Mouse (Mus musculus) stomach, embryonic 15.5 days (tissue): ENCODE measurements at regions not wholly inside any gene's neighbourhood (a gene's known extent, or its start where the extent isn't known, plus 50 kb on each side); places are given as distances from the start of the nearest gene placed in this dataset.
"Not testable (repeated sequence)": the region's sequence is repeated elsewhere in the genome, so short reads cannot be mapped to it uniquely, and the experiment has no call there.

ENCODE experiments used
- ATAC-seq: fragments of 200-750 bp; cut with Nextera tagmentation; 2 replicates; pipeline ENCODE4 v1.8.0; 2017; ENCODE audit warnings: low read depth, moderate number of reproducible peaks, moderate TSS enrichment; ENCODE audit not compliant: insufficient read depth, low FRiP score
- H3K27ac ChIP-seq: fragments of 300-500 bp; sonication (generic); 2 replicates; pipeline ENCODE4 v1.5.1; 2015; ENCODE audit warnings: mild to moderate bottlenecking, inconsistent platforms
- H3K27me3 ChIP-seq: fragments of 300-500 bp; sonication (generic); replicated peaks from 2 replicates; pipeline ENCODE4 v1.6.1; 2015; ENCODE audit warnings: inconsistent platforms
- H3K36me3 ChIP-seq: fragments of 300-500 bp; sonication (generic); 2 replicates; pipeline ENCODE4 v1.6.1; 2015; ENCODE audit warnings: inconsistent platforms
- H3K4me1 ChIP-seq: fragments of 300-500 bp; sonication (generic); 2 replicates; pipeline ENCODE4 v1.6.1; 2015; ENCODE audit warnings: inconsistent platforms
- H3K4me2 ChIP-seq: fragments of 300-500 bp; sonication (generic); 2 replicates; pipeline ENCODE4 v1.6.1; 2015; ENCODE audit warnings: mild to moderate bottlenecking, inconsistent platforms
- H3K4me3 ChIP-seq: fragments of 300-500 bp; sonication (generic); replicated peaks from 2 replicates; pipeline ENCODE4 v1.5.1; 2015; ENCODE audit warnings: inconsistent platforms
- H3K9ac ChIP-seq: fragments of 300-500 bp; sonication (generic); 2 replicates; pipeline ENCODE4 v1.6.1; 2015; ENCODE audit warnings: inconsistent platforms
- H3K9me3 ChIP-seq: fragments of 300-500 bp; sonication (generic); 2 replicates; pipeline ENCODE4 v1.6.1; 2016; ENCODE audit warnings: inconsistent platforms
- WGBS: fragments of 180-500 bp; shearing (Covaris S2); methylation state at CpG from one replicate; pipeline ENCODE4 v1.1.7; 2015; 5-methylcytosine and 5-hydroxymethylcytosine counted together

- Histone ChIP-seq H3K27ac (no peak overlapping the region), H3K4me3 (no peak overlapping the region), H3K4me2 (no peak overlapping the region), H3K4me1 (no peaks in the 10 kb centered on the region; the same call in 1 of the 2 replicates), H3K27me3 (no peaks in the 10 kb centered on the region), H3K36me3 (no peaks in the 10 kb centered on the region), H3K9me3 (no peaks in the 10 kb centered on the region), H3K9ac (no peak overlapping the region)
- ATAC-seq = peak; percentile 47; the same call in 1 of the 2 replicates
- WGBS = 29% methylated on average over 4 of the region's 4 CpGs
These were observed 184.6 kb upstream of the Gm21293 start for GRCm38 (mm10) chr10:103958183-103958582.

DNA sequence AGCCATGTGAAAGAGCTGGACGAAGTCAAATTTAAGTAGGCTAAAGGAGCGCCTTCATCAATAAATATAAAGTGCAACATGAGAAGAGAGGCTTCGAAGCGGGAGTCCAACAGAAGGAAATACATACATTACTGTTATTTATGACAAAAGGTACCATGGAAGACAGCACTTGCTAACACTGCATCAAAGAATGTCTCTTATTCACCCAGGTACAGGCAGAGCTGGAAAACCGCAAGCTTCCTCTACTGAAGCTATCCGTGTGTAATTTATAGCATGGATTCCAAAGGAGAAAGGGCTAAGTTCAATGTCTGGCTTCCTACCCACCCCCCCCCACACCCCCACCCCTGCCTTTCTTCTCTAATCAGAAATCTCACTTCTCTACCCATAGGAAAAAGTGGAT is 166.7 kb upstream of the Gm21293 start:
- H3K4me1 ChIP-seq = no peaks in the 10 kb centered on the region
- no peak overlapping the region for H3K27ac ChIP-seq
- no peak overlapping the region for H3K4me3 ChIP-seq
- no peak overlapping the region for H3K9ac ChIP-seq
- no peak overlapping the region for H3K4me2 ChIP-seq
- no peaks in the 10 kb centered on the region for H3K36me3 ChIP-seq
- no peaks in the 10 kb centered on the region for H3K9me3 ChIP-seq
- 76% methylated on average over 6 of the region's 6 CpGs for WGBS
- no peak for ATAC-seq
- no peaks in the 10 kb centered on the region for H3K27me3 ChIP-seq

GRCm38 (mm10) chr10:103984287-103984956 is 158.4 kb upstream of the Gm21293 start:
- ATAC-seq = no peak
- Histone ChIP-seq H3K4me1 (no peaks in the 10 kb centered on the region), H3K4me3 (no peak overlapping the region), H3K9me3 (no peaks in the 10 kb centered on the region), H3K9ac (no peak overlapping the region), H3K4me2 (no peak overlapping the region), H3K27ac (no peak overlapping the region), H3K36me3 (no peaks in the 10 kb centered on the region), H3K27me3 (no peaks in the 10 kb centered on the region)
- 61% methylated on average over 1 of the region's 1 CpGs for WGBS

GRCm38 (mm10) chr10:104019540-104019939 is 123.2 kb upstream of the Gm21293 start:
- Histone ChIP-seq H3K36me3 (no peaks in the 10 kb centered on the region), H3K9me3 (no peaks in the 10 kb centered on the region), H3K4me1 (no peaks in the 10 kb centered on the region), H3K4me3 (no peak overlapping the region), H3K4me2 (no peak overlapping the region), H3K9ac (no peak overlapping the region), H3K27ac (no peak overlapping the region), H3K27me3 (no peaks in the 10 kb centered on the region)
- no peak for ATAC-seq

GRCm38 (mm10) chr10:104021593-104021992 is 121.2 kb upstream of the Gm21293 start:
- ATAC-seq = no peak
- H3K27me3 ChIP-seq = no peaks in the 10 kb centered on the region
- H3K4me3 ChIP-seq = no peak overlapping the region

GRCm38 (mm10) chr10:104028162-104028561 is 114.6 kb upstream of the Gm21293 start:
- Histone ChIP-seq H3K4me2 (no peak overlapping the region), H3K4me1 (no peaks in the 10 kb centered on the region), H3K4me3 (no peak overlapping the region), H3K27me3 (no peaks in the 10 kb centered on the region), H3K9ac (no peak overlapping the region), H3K9me3 (no peaks in the 10 kb centered on the region), H3K27ac (no peak overlapping the region), H3K36me3 (no peaks in the 10 kb centered on the region)
- 32% methylated on average over 1 of the region's 1 CpGs for WGBS
- no peak for ATAC-seq

More at GRCm38 (mm10) chr10:104021593-104021992, 121.2 kb upstream of the Gm21293 start:
- H3K4me2 ChIP-seq = no peak overlapping the region
- no peak overlapping the region for H3K27ac ChIP-seq
- H3K4me1 ChIP-seq = no peaks in the 10 kb centered on the region
- no peaks in the 10 kb centered on the region for H3K9me3 ChIP-seq
- no peak overlapping the region for H3K9ac ChIP-seq
- H3K36me3 ChIP-seq = no peaks in the 10 kb centered on the region

DNA sequence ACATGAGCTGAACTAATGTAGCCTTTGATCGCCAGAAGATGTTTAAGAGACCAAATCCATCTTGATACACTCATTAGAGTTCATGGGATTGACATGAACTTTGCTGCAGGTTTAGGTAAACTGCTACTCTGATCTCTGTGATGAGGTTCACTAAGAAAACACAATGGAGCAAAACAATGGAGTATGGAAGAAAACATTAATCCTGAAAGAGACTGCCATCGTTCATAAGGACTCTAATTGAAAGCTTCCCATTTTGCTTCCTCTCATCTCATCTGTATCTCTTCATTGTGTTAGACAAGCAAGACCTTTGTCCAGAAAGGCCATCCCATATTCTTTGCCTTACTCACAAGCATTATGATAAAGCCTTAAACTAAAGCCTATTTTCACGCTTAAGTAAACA is 110.0 kb upstream of the Gm21293 start:
- Histone ChIP-seq H3K9me3 (no peaks in the 10 kb centered on the region), H3K4me1 (no peaks in the 10 kb centered on the region), H3K9ac (no peak overlapping the region), H3K27me3 (no peaks in the 10 kb centered on the region), H3K36me3 (no peaks in the 10 kb centered on the region), H3K4me3 (no peak overlapping the region), H3K27ac (no peak overlapping the region), H3K4me2 (no peak overlapping the region)
- no peak for ATAC-seq
- WGBS = 67% methylated on average over 3 of the region's 3 CpGs

DNA sequence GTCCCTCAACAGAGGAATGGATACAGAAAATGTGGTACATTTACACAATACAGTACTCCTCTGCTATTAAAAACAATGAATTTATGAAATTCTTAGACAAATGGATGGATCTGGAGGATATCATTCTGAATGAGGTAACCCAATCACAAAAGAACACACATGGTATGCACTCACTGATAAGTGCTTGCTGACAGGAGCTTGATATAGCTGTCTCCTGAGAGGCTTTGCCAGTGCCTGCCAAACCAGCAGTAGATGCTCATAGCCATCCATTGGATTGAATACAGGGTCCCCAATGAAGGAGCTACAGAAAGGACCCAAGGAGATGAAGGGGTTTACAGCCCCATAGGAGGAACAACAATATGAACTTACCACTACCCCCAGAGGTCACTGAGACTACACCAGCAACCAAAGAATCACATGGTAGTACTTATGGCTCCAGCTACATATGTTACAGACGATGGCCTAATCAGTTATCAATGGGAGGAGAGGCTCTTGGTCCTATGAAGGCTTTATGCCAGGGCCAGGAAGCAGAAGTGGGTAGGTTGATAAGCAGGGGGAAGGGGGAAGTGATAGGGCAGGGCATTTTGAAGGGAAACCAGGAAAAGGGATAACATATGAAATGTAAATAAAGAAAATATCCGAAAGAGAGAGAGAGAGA is 100.9 kb upstream of the Gm21293 start:
- H3K4me3 ChIP-seq, H3K9me3 ChIP-seq, H3K27me3 ChIP-seq, H3K27ac ChIP-seq, H3K9ac ChIP-seq, H3K4me1 ChIP-seq, H3K4me2 ChIP-seq, ATAC-seq, H3K36me3 ChIP-seq: not testable (repeated sequence)
- WGBS = 68% methylated on average over 2 of the region's 2 CpGs

DNA sequence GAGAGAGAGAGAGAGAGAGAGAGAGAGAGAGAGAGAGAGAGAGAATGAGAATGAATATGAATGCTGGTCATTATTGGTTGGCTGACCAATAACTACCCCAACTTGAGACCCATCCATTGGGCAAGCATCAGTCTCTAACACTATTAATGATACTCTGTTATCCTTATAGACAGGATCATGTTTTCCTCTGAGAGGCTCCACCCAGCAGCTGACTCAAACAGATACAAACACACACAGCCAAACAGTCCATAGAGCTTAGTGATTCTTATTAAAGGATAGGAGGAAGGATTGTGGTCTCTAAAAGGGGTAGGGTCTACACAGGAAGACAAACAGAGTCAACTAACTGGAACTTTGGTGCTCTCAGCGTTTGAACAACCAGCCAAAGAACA is 100.4 kb upstream of the Gm21293 start:
- Histone ChIP-seq H3K4me1 (no peaks in the 10 kb centered on the region), H3K9ac (no peak overlapping the region), H3K27ac (no peak overlapping the region), H3K4me2 (no peak overlapping the region), H3K9me3 (no peaks in the 10 kb centered on the region), H3K27me3 (no peaks in the 10 kb centered on the region), H3K4me3 (no peak overlapping the region), H3K36me3 (no peaks in the 10 kb centered on the region)
- ATAC-seq = no peak
- 90% methylated on average over 1 of the region's 1 CpGs for WGBS

GRCm38 (mm10) chr10:104043569-104043968 is 99.2 kb upstream of the Gm21293 start:
- no peaks in the 10 kb centered on the region for H3K4me1 ChIP-seq
- no peak overlapping the region for H3K27ac ChIP-seq
- ATAC-seq = no peak
- 62% methylated on average over 1 of the region's 1 CpGs for WGBS
- H3K9ac ChIP-seq = no peak overlapping the region
- H3K4me2 ChIP-seq = no peak overlapping the region
- H3K4me3 ChIP-seq = no peak overlapping the region
- no peaks in the 10 kb centered on the region for H3K9me3 ChIP-seq
- no peaks in the 10 kb centered on the region for H3K27me3 ChIP-seq
- no peaks in the 10 kb centered on the region for H3K36me3 ChIP-seq
